Mouse (Mus musculus) hindbrain, embryonic 14.5 days (tissue): Measurements from ENCODE around the gene Sesn1. TPM values are rescaled to one million over a fixed set of nuclear protein-coding genes. Genes with fewer than 3 reads are reported as not detected.

Source experiments
- ATAC-seq: fragments of 200-750 bp; cut with Nextera tagmentation; 2 replicates; pipeline ENCODE4 v1.8.0; 2017; ENCODE audit warnings: moderate number of reproducible peaks, mild to moderate bottlenecking, moderate TSS enrichment, moderate library complexity; ENCODE audit not compliant: low FRiP score
- DNase-seq: peaks from one replicate; pipeline ENCODE4 v3.0.0-alpha.2; 2015; ENCODE audit warnings: low spot score
- H3K27ac ChIP-seq: fragments of 300-500 bp; sonication (generic); 2 replicates; pipeline ENCODE4 v1.5.1; 2014; ENCODE audit warnings: mild to moderate bottlenecking, moderate library complexity
- H3K27me3 ChIP-seq: fragments of 300-500 bp; sonication (generic); 2 replicates; pipeline ENCODE4 v1.6.1; 2014; ENCODE audit warnings: mild to moderate bottlenecking, low read length, mixed read lengths; ENCODE audit not compliant: control insufficient read depth, insufficient read depth
- H3K36me3 ChIP-seq: fragments of 300-500 bp; sonication (generic); replicated peaks from 2 replicates; pipeline ENCODE4 v1.6.1; 2014; ENCODE audit not compliant: control insufficient read depth, insufficient read depth
- H3K4me1 ChIP-seq: fragments of 300-500 bp; sonication (generic); replicated peaks from 2 replicates; pipeline ENCODE4 v1.6.1; 2014; ENCODE audit warnings: antibody characterized with exemption, low read length, mixed read lengths; ENCODE audit not compliant: control insufficient read depth, insufficient read depth
- H3K4me2 ChIP-seq: fragments of 300-500 bp; sonication (generic); replicated peaks from 2 replicates; pipeline ENCODE4 v1.6.1; 2014; ENCODE audit warnings: mild to moderate bottlenecking, moderate library complexity
- H3K4me3 ChIP-seq: fragments of 300-500 bp; sonication (generic); replicated peaks from 2 replicates; pipeline ENCODE4 v1.5.1; 2014; ENCODE audit warnings: mild to moderate bottlenecking, low read length
- H3K9ac ChIP-seq: fragments of 300-500 bp; sonication (generic); 2 replicates; pipeline ENCODE4 v1.6.1; 2014
- H3K9me3 ChIP-seq: fragments of 300-500 bp; sonication (generic); 2 replicates; pipeline ENCODE4 v1.6.1; 2016; ENCODE audit warnings: low read length; ENCODE audit not compliant: control insufficient read depth
- WGBS: fragments of 180-500 bp; shearing (Covaris S2); extraction: QIAGEN DNeasy Blood & Tissue Kit; methylation state at CpG from one replicate; pipeline ENCODE4 v1.1.7; 2014; 5-methylcytosine and 5-hydroxymethylcytosine counted together
- polyA plus RNA-seq: library from polyadenylated mRNA; unstranded; fragments of >200 nt; fragmentation: Nextera tagmentation; extraction: Ambion mirVana; gene quantifications from 2 replicates; pipeline ENCODE4 v1.2.1, GENCODE M21; 2014

Sesn1 gene
- polyA plus RNA-seq, 1 experiment from 2014 or later, result 37.1 TPM

GRCm38 (mm10) chr10:41804711-41805110 lies 5.0 kb upstream of the Sesn1 start:
- Histone ChIP-seq H3K27ac (no peak overlapping the region), H3K4me3 (no peak overlapping the region), H3K4me1 (no peaks in the 10 kb centered on the region), H3K9me3 (peaks cover 38% of the 10 kb centered on the region), H3K9ac (no peak overlapping the region), H3K36me3 (0 out of 2 replicates have a peak, but pooled peaks cover 26% of the 10 kb centered on the region), H3K4me2 (no peak overlapping the region), H3K27me3 (no peaks in the 10 kb centered on the region)
- no peak for DNase-seq
- no peak for ATAC-seq
- WGBS, result 92% methylated on average over 3 of the region's 3 CpGs

GRCm38 (mm10) chr10:41805729-41806355 lies 3.9 kb upstream of the Sesn1 start:
- Histone ChIP-seq H3K9me3 (peaks cover 29% of the 10 kb centered on the region), H3K9ac (no peak overlapping the region), H3K4me2 (no peak overlapping the region), H3K27me3 (no peaks in the 10 kb centered on the region), H3K4me1 (no peaks in the 10 kb centered on the region), H3K4me3 (no peak overlapping the region), H3K36me3 (0 out of 2 replicates have a peak, but pooled peaks cover 17% of the 10 kb centered on the region), H3K27ac (no peak overlapping the region)
- 88% methylated on average over 2 of the region's 2 CpGs for WGBS
- no peak for DNase-seq
- no peak for ATAC-seq

- Histone ChIP-seq H3K4me1 (peaks cover 29% of the 10 kb centered on the region), H3K27me3 (no peaks in the 10 kb centered on the region), H3K4me3 (peak overlapping the region; percentile 96), H3K27ac (peak overlapping the region; percentile 93), H3K4me2 (peak overlapping the region; percentile 63), H3K9me3 (no peaks in the 10 kb centered on the region), H3K36me3 (no peaks in the 10 kb centered on the region), H3K9ac (peak overlapping the region; percentile 85)
- DNase-seq (peak; percentile 93), ATAC-seq (peak; percentile 90)
- 3% methylated on average over 25 of the region's 25 CpGs for WGBS
Observed at GRCm38 (mm10) chr10:41809080-41809770, 510 bp upstream of the Sesn1 start.

- no peaks in the 10 kb centered on the region for H3K36me3 ChIP-seq
- peak overlapping the region; percentile 63 for H3K4me2 ChIP-seq
- H3K9ac ChIP-seq, result peak overlapping the region; percentile 85
- H3K27me3 ChIP-seq, result no peaks in the 10 kb centered on the region
- peaks cover 34% of the 10 kb centered on the region for H3K4me1 ChIP-seq
- peak overlapping the region; percentile 93 for H3K27ac ChIP-seq
- H3K9me3 ChIP-seq, result no peaks in the 10 kb centered on the region
- under 1% methylated on average over 36 of the region's 36 CpGs for WGBS
- no peak for ATAC-seq
- peak; percentile 70 for DNase-seq
- peak overlapping the region; percentile 96 for H3K4me3 ChIP-seq
Observed at GRCm38 (mm10) chr10:41810564-41811455, 1.1 kb downstream of the Sesn1 start.

GRCm38 (mm10) chr10:41812566-41812965 lies 2.8 kb downstream of the Sesn1 start:
- no peak for ATAC-seq
- Histone ChIP-seq H3K4me1 (peaks cover 34% of the 10 kb centered on the region), H3K9me3 (no peaks in the 10 kb centered on the region), H3K27ac (no peak overlapping the region), H3K9ac (peak overlapping the region; percentile 85), H3K4me3 (peak overlapping the region; percentile 96), H3K36me3 (no peaks in the 10 kb centered on the region), H3K27me3 (no peaks in the 10 kb centered on the region), H3K4me2 (peak overlapping the region; percentile 63)
- WGBS, result 78% methylated on average over 6 of the region's 6 CpGs
- no peak for DNase-seq

GRCm38 (mm10) chr10:41814305-41814853 lies 4.6 kb downstream of the Sesn1 start:
- peaks cover 34% of the 10 kb centered on the region for H3K4me1 ChIP-seq
- 86% methylated on average over 6 of the region's 6 CpGs for WGBS
- no peak overlapping the region for H3K9ac ChIP-seq
- H3K27me3 ChIP-seq, result no peaks in the 10 kb centered on the region
- no peak overlapping the region for H3K27ac ChIP-seq
- DNase-seq (no peak), ATAC-seq (no peak)
- no peak overlapping the region for H3K4me3 ChIP-seq
- peak overlapping the region; percentile 63 for H3K4me2 ChIP-seq
- no peaks in the 10 kb centered on the region for H3K9me3 ChIP-seq
- no peaks in the 10 kb centered on the region for H3K36me3 ChIP-seq

GRCm38 (mm10) chr10:41816516-41816915 lies 6.8 kb downstream of the Sesn1 start:
- Histone ChIP-seq H3K4me1 (peaks cover 32% of the 10 kb centered on the region), H3K27me3 (no peaks in the 10 kb centered on the region), H3K27ac (no peak overlapping the region), H3K36me3 (no peaks in the 10 kb centered on the region), H3K9me3 (no peaks in the 10 kb centered on the region), H3K9ac (no peak overlapping the region), H3K4me3 (no peak overlapping the region), H3K4me2 (no peak overlapping the region)
- DNase-seq (no peak), ATAC-seq (no peak)
- 84% methylated on average over 5 of the region's 5 CpGs for WGBS

- Histone ChIP-seq H3K9me3 (no peaks in the 10 kb centered on the region), H3K36me3 (no peaks in the 10 kb centered on the region), H3K9ac (no peak overlapping the region), H3K27ac (no peak overlapping the region), H3K4me1 (peaks cover 16% of the 10 kb centered on the region), H3K4me2 (no peak overlapping the region), H3K4me3 (no peak overlapping the region), H3K27me3 (no peaks in the 10 kb centered on the region)
- 90% methylated on average over 8 of the region's 8 CpGs for WGBS
- DNase-seq (no peak), ATAC-seq (no peak)
Observed at GRCm38 (mm10) chr10:41818036-41818732, 8.4 kb downstream of the Sesn1 start.
